8 mouse cellular contexts compared by ENCODE assay signal in genomic region chr8:105326968-105327367, GRCm38 (mm10). TPM values are rescaled to one million over a fixed set of nuclear protein-coding genes. Genes with fewer than 3 reads are reported as not detected.
DNase-seq lines count a peak whose midpoint lies in the region; ATAC-seq and TF ChIP-seq lines count a peak whose summit lies in the region.

No protein-coding gene starts in this region.

- DNase-seq in kidney, adult 8-10 months, result no peak
- DNase-seq in adrenal gland, postnatal 10 days, result no peak
- no peak for DNase-seq in yolk sac, embryonic 10.5 days (ENCODE audit: low spot score)

- H3K4me2 ChIP-seq in kidney, embryonic 14.5 days (replicated peaks; ENCODE audit: low read depth, low read length), result peak overlapping the region; percentile 70
- H3K4me2 ChIP-seq in hindbrain, embryonic 13.5 days, result peak overlapping the region; percentile 85
- peak overlapping the region; percentile 87 for H3K4me2 ChIP-seq in midbrain, embryonic 13.5 days (replicated peaks)

- no peaks in the 10 kb centered on the region for H3K27me3 ChIP-seq in kidney, embryonic 14.5 days (ENCODE audit: control insufficient read depth, insufficient read depth, low read length)
- H3K27me3 ChIP-seq in hindbrain, embryonic 13.5 days, result no peaks in the 10 kb centered on the region
- no peaks in the 10 kb centered on the region for H3K27me3 ChIP-seq in midbrain, embryonic 13.5 days

- 42% methylated on average over 6 of the region's 6 CpGs for WGBS in kidney, embryonic 14.5 days
- WGBS in hindbrain, embryonic 13.5 days, result 48% methylated on average over 6 of the region's 6 CpGs
- 39% methylated on average over 6 of the region's 6 CpGs for WGBS in midbrain, embryonic 13.5 days

- H3K9ac ChIP-seq in kidney, embryonic 14.5 days (ENCODE audit: low read depth, low read length), result peak overlapping the region; percentile 79
- H3K9ac ChIP-seq in hindbrain, embryonic 13.5 days, result peak overlapping the region; percentile 79
- H3K9ac ChIP-seq in midbrain, embryonic 13.5 days (replicated peaks), result peak overlapping the region; percentile 85

- no peak for TF ChIP-seq CTCF in bone marrow macrophage, adult 2 months (IDR thresholded peaks at IDR 0.05; ENCODE audit: low read depth, low read length)

- ATAC-seq in kidney, embryonic 14.5 days (ENCODE audit: low FRiP score, low TSS enrichment), result no peak
- ATAC-seq in hindbrain, embryonic 13.5 days (ENCODE audit: low FRiP score), result no peak
- no peak for ATAC-seq in midbrain, embryonic 13.5 days
- ATAC-seq in megakaryocyte progenitor cell, adult 5-6 weeks (replicated peaks; ENCODE audit: poor library complexity), result no peak

- no peak for TF ChIP-seq POLR2A in bone marrow macrophage, adult 2 months (IDR thresholded peaks at IDR 0.05; ENCODE audit: borderline replicate concordance, low read depth, low read length)

- H3K4me1 ChIP-seq in kidney, embryonic 14.5 days (ENCODE audit: control insufficient read depth, insufficient read depth, low read length), result peaks cover 15% of the 10 kb centered on the region
- peaks cover 12% of the 10 kb centered on the region for H3K4me1 ChIP-seq in bone marrow macrophage, adult 2 months (ENCODE audit: control insufficient read depth, insufficient read depth, low read length)
- peaks cover 31% of the 10 kb centered on the region for H3K4me1 ChIP-seq in hindbrain, embryonic 13.5 days (replicated peaks)
- peaks cover 25% of the 10 kb centered on the region for H3K4me1 ChIP-seq in midbrain, embryonic 13.5 days (replicated peaks)

- no peaks in the 10 kb centered on the region for H3K9me3 ChIP-seq in kidney, embryonic 14.5 days (ENCODE audit: control insufficient read depth, low read length)
- no peaks in the 10 kb centered on the region for H3K9me3 ChIP-seq in hindbrain, embryonic 13.5 days
- no peaks in the 10 kb centered on the region for H3K9me3 ChIP-seq in midbrain, embryonic 13.5 days

- peak overlapping the region; percentile 93 for H3K4me3 ChIP-seq in kidney, embryonic 14.5 days (ENCODE audit: low read length)
- H3K4me3 ChIP-seq in bone marrow macrophage, adult 2 months (ENCODE audit: insufficient read depth, low read length), result peak overlapping the region; percentile 75
- H3K4me3 ChIP-seq in hindbrain, embryonic 13.5 days, result peak overlapping the region; percentile 79
- H3K4me3 ChIP-seq in midbrain, embryonic 13.5 days (replicated peaks), result peak overlapping the region; percentile 76

- peaks cover 50% of the 10 kb centered on the region for H3K36me3 ChIP-seq in kidney, embryonic 14.5 days (ENCODE audit: control insufficient read depth, insufficient read depth, low read length)
- H3K36me3 ChIP-seq in hindbrain, embryonic 13.5 days, result peaks cover 53% of the 10 kb centered on the region
- peaks cover 53% of the 10 kb centered on the region for H3K36me3 ChIP-seq in midbrain, embryonic 13.5 days

- H3K27ac ChIP-seq in kidney, embryonic 14.5 days (ENCODE audit: low read depth, low read length), result no peak overlapping the region
- peak overlapping the region; percentile 77 for H3K27ac ChIP-seq in bone marrow macrophage, adult 2 months (ENCODE audit: insufficient read depth, low read depth, low read length)
- peak overlapping the region; percentile 87 for H3K27ac ChIP-seq in hindbrain, embryonic 13.5 days
- no peak overlapping the region for H3K27ac ChIP-seq in midbrain, embryonic 13.5 days

RNA-seq across cellular contexts. Expression of gene Tmem208, which starts 0.8 kb away (rescaled TPM):
- 120 and 142 TPM in 2 replicates for polyA plus RNA-seq in kidney, embryonic 14.5 days (2014; fragmentation: Nextera tagmentation; extraction: Ambion mirVana)
- 51.2 and 56.6 TPM in 2 replicates for polyA plus RNA-seq in bone marrow macrophage, adult 2 months (2012; ENCODE audit: insufficient read depth, insufficient read length, missing spikeins)
- 133 and 136 TPM in 2 replicates for polyA plus RNA-seq in hindbrain, embryonic 13.5 days (2015; fragmentation: Nextera tagmentation; extraction: Ambion mirVana)
- polyA plus RNA-seq in midbrain, embryonic 13.5 days (2015; fragmentation: Nextera tagmentation; extraction: Ambion mirVana), result 121 TPM in 2 replicates
- 70.7 and 84.0 TPM in 2 replicates for total RNA-seq in megakaryocyte progenitor cell, adult 5-6 weeks (2015)
- 41.0 and 50.3 TPM in 2 replicates for total RNA-seq in megakaryocyte progenitor cell, adult 5-6 weeks (2017)
- 10 to 100 TPM; 43.7 to 45.4 TPM for total RNA-seq in adrenal gland, postnatal 10 days (2021)

RNA-seq across cellular contexts. Expression of gene Lrrc29, which starts 0.9 kb away (rescaled TPM):
- polyA plus RNA-seq in kidney, embryonic 14.5 days (2014; fragmentation: Nextera tagmentation; extraction: Ambion mirVana), result 1.6 and 2.1 TPM in 2 replicates
- polyA plus RNA-seq in bone marrow macrophage, adult 2 months (2012; ENCODE audit: insufficient read depth, insufficient read length, missing spikeins), result 3.1 and 3.2 TPM in 2 replicates
- polyA plus RNA-seq in hindbrain, embryonic 13.5 days (2015; fragmentation: Nextera tagmentation; extraction: Ambion mirVana), result 0.82 and 1.4 TPM in 2 replicates
- polyA plus RNA-seq in midbrain, embryonic 13.5 days (2015; fragmentation: Nextera tagmentation; extraction: Ambion mirVana), result 0.98 and 1.1 TPM in 2 replicates
- 1.2 and 2.0 TPM in 2 replicates for total RNA-seq in megakaryocyte progenitor cell, adult 5-6 weeks (2015)
- 1.3 and 2.9 TPM in 2 replicates for total RNA-seq in megakaryocyte progenitor cell, adult 5-6 weeks (2017)
- 1 to 10 TPM; 5.9 to 7.9 TPM for total RNA-seq in adrenal gland, postnatal 10 days (2021)

RNA-seq across cellular contexts. Expression of gene Fhod1, which starts 20.8 kb away (rescaled TPM):
- 5.1 and 6.0 TPM in 2 replicates for polyA plus RNA-seq in kidney, embryonic 14.5 days (2014; fragmentation: Nextera tagmentation; extraction: Ambion mirVana)
- 16.5 and 18.0 TPM in 2 replicates for polyA plus RNA-seq in bone marrow macrophage, adult 2 months (2012; ENCODE audit: insufficient read depth, insufficient read length, missing spikeins)
- 0.74 and 0.76 TPM in 2 replicates for polyA plus RNA-seq in hindbrain, embryonic 13.5 days (2015; fragmentation: Nextera tagmentation; extraction: Ambion mirVana)
- polyA plus RNA-seq in midbrain, embryonic 13.5 days (2015; fragmentation: Nextera tagmentation; extraction: Ambion mirVana), result 0.53 and 0.57 TPM in 2 replicates
- total RNA-seq in megakaryocyte progenitor cell, adult 5-6 weeks (2015), result 5.0 and 6.2 TPM in 2 replicates
- 2.3 and 2.9 TPM in 2 replicates for total RNA-seq in megakaryocyte progenitor cell, adult 5-6 weeks (2017)
- total RNA-seq in adrenal gland, postnatal 10 days (2021), result 10 to 100 TPM; 11.9 to 16.5 TPM

RNA-seq across cellular contexts. Expression of gene Elmo3, which starts 21.6 kb away (rescaled TPM):
- polyA plus RNA-seq in kidney, embryonic 14.5 days (2014; fragmentation: Nextera tagmentation; extraction: Ambion mirVana), result 6.1 and 9.4 TPM in 2 replicates
- 1.5 and 2.6 TPM in 2 replicates for polyA plus RNA-seq in bone marrow macrophage, adult 2 months (2012; ENCODE audit: insufficient read depth, insufficient read length, missing spikeins)
- 1.5 and 1.6 TPM in 2 replicates for polyA plus RNA-seq in hindbrain, embryonic 13.5 days (2015; fragmentation: Nextera tagmentation; extraction: Ambion mirVana)
- polyA plus RNA-seq in midbrain, embryonic 13.5 days (2015; fragmentation: Nextera tagmentation; extraction: Ambion mirVana), result 0.97 and 1.1 TPM in 2 replicates
- 0.49 and 0.71 TPM in 2 replicates for total RNA-seq in megakaryocyte progenitor cell, adult 5-6 weeks (2015)
- total RNA-seq in megakaryocyte progenitor cell, adult 5-6 weeks (2017), result 0.33 and 0.88 TPM in 2 replicates
- total RNA-seq in adrenal gland, postnatal 10 days (2021), result 1 to 10 TPM; 6.1 to 6.2 TPM

RNA-seq across cellular contexts. Expression of gene Slc9a5, which starts 21.7 kb away (rescaled TPM):
- polyA plus RNA-seq in kidney, embryonic 14.5 days (2014; fragmentation: Nextera tagmentation; extraction: Ambion mirVana), result 2.6 and 4.0 TPM in 2 replicates
- 4.9 and 5.0 TPM in 2 replicates for polyA plus RNA-seq in bone marrow macrophage, adult 2 months (2012; ENCODE audit: insufficient read depth, insufficient read length, missing spikeins)
- 7.3 and 7.4 TPM in 2 replicates for polyA plus RNA-seq in hindbrain, embryonic 13.5 days (2015; fragmentation: Nextera tagmentation; extraction: Ambion mirVana)
- polyA plus RNA-seq in midbrain, embryonic 13.5 days (2015; fragmentation: Nextera tagmentation; extraction: Ambion mirVana), result 5.4 and 5.6 TPM in 2 replicates
- 0.54 and 0.79 TPM in 2 replicates for total RNA-seq in megakaryocyte progenitor cell, adult 5-6 weeks (2015)
- total RNA-seq in megakaryocyte progenitor cell, adult 5-6 weeks (2017), result under 0.01 and 0.61 TPM in 2 replicates
- total RNA-seq in adrenal gland, postnatal 10 days (2021), result 1 to 10 TPM; 1.5 to 2.6 TPM

Comparison
In these comparisons a context has a peak if more than half of its experiments do, and no peak if none do; other contexts are left out.
1. H3K27ac ChIP-seq: peak in bone marrow macrophage, adult 2 months (single experiment) and hindbrain, embryonic 13.5 days (single experiment); none in kidney, embryonic 14.5 days (single experiment) and midbrain, embryonic 13.5 days (single experiment).
2. Peak in every context shown above with its lines, with median percentiles within 50 percentile points of each other: H3K4me2 ChIP-seq, H3K4me3 ChIP-seq and H3K9ac ChIP-seq.